Mouse (Mus musculus) small intestine, adult 2 months (tissue): ENCODE results near the gene Mrc2.

ENCODE experiments used
- CTCF ChIP-seq: fragments of 200-500 bp; IDR thresholded peaks from 2 replicates; pipeline ENCODE4 v1.5.1; 2012; ENCODE audit warnings: low read depth, mild to moderate bottlenecking, control low read depth, inconsistent platforms, low read length, moderate library complexity, mixed read lengths; ENCODE audit not compliant: insufficient replicate concordance, insufficient read length; ENCODE audit errors: extremely low read depth
- POLR2A ChIP-seq: fragments of 200-500 bp; IDR thresholded peaks from 2 replicates; pipeline ENCODE4 v1.6.1; 2012; ENCODE audit warnings: low read depth, mild to moderate bottlenecking, control low read depth, inconsistent platforms, low read length, moderate library complexity

DNA sequence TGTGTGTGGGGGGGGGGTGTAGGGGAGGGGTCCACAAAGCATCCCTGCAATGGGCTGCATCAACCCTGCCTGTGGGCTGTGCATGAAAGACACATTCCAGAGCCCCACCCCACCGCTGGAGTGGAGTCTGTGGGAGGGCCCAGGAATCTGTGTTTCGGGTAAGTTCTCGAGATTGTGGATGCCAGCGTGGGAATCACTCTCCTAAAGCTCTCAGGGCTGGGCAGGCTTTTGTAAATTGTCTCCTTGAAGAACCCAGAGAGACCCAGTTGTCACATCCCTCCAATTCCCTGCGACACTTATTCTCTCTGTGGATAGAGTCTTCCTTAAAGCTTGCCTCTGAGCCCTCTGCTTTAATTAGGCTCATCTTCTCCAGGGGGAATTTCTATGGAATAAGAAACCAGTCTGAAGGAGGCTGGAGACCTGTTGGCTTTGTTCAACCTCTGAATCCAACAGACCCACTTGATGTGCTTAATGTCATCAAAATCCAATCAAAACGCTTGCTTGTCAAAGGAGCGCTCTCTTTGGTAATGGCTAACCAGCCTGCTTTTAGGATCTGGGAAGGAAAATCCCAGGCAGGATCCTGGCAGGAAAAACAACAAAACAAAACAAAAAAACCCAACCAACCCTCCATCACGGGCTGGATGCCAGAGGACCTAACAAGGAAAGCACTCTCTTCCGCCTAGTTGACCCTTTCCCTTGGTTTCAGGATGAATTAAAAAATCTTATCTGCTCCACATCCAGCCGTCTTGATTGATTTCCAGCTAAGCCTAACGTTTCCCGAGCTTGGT is 71.3 kb downstream of the Mrc2 start:
- TF ChIP-seq POLR2A (no peak), CTCF (no peak)
